Mouse (Mus musculus): ENCODE measurements around the gene Herc4.

Herc4 gene

GRCm38 (mm10) chr10:63247457-63247856, 3.8 kb downstream of the Herc4 start:
- WGBS: 50% methylated on average over 7 of the region's 7 CpGs

- WGBS: 95% methylated on average over 6 of the region's 6 CpGs
Measured at GRCm38 (mm10) chr10:63248421-63248820, 4.8 kb downstream of the Herc4 start.

GRCm38 (mm10) chr10:63258696-63259095, 15.1 kb downstream of the Herc4 start:
- 81% methylated on average over 3 of the region's 3 CpGs for WGBS

- WGBS: 88% methylated on average over 3 of the region's 3 CpGs
Measured at GRCm38 (mm10) chr10:63259340-63259739, 15.7 kb downstream of the Herc4 start.

- WGBS: 85% methylated on average over 2 of the region's 2 CpGs
Measured at GRCm38 (mm10) chr10:63267941-63268340, 24.3 kb downstream of the Herc4 start.

- 91% methylated on average over 5 of the region's 5 CpGs for WGBS
Measured at GRCm38 (mm10) chr10:63272868-63273267, 29.3 kb downstream of the Herc4 start.

- WGBS: 93% methylated on average over 3 of the region's 3 CpGs
Measured at GRCm38 (mm10) chr10:63277010-63277409, 33.4 kb downstream of the Herc4 start.

GRCm38 (mm10) chr10:63279851-63280250, 36.2 kb downstream of the Herc4 start:
- WGBS: 98% methylated on average over 3 of the region's 3 CpGs

- 92% methylated on average over 4 of the region's 4 CpGs for WGBS
Measured at GRCm38 (mm10) chr10:63282417-63282816, 38.8 kb downstream of the Herc4 start.

GRCm38 (mm10) chr10:63282846-63283245, 39.2 kb downstream of the Herc4 start:
- 88% methylated on average over 7 of the region's 7 CpGs for WGBS

- WGBS: 89% methylated on average over 2 of the region's 2 CpGs
Measured at GRCm38 (mm10) chr10:63302356-63302755, 58.7 kb downstream of the Herc4 start.

GRCm38 (mm10) chr10:63308582-63309366, 65.2 kb downstream of the Herc4 start:
- 33% methylated on average over 10 of the region's 10 CpGs for WGBS

GRCm38 (mm10) chr10:63313726-63314125, 70.1 kb downstream of the Herc4 start:
- 96% methylated on average over 1 of the region's 1 CpGs for WGBS

- WGBS: 88% methylated on average over 1 of the region's 1 CpGs
Measured at GRCm38 (mm10) chr10:63327091-63327490, 83.5 kb downstream of the Herc4 start.

GRCm38 (mm10) chr10:63336901-63337300, 93.3 kb downstream of the Herc4 start:
- 76% methylated on average over 13 of the region's 13 CpGs for WGBS

GRCm38 (mm10) chr10:63337326-63337725, 93.7 kb downstream of the Herc4 start:
- 27% methylated on average over 5 of the region's 5 CpGs for whole genome bisulfite sequencing

- WGBS: under 1% methylated on average over 111 of the region's 113 CpGs
Measured at GRCm38 (mm10) chr10:63337951-63338836, 94.6 kb downstream of the Herc4 start.

GRCm38 (mm10) chr10:63338914-63339643, 95.5 kb downstream of the Herc4 start:
- WGBS: 3% methylated on average over 50 of the region's 74 CpGs

- WGBS: 88% methylated on average over 2 of the region's 2 CpGs
Measured at GRCm38 (mm10) chr10:63341351-63341750, 97.7 kb downstream of the Herc4 start.

- WGBS: 94% methylated on average over 3 of the region's 3 CpGs
Measured at GRCm38 (mm10) chr10:63344751-63345150, 101.1 kb downstream of the Herc4 start.

- WGBS: 81% methylated on average over 3 of the region's 3 CpGs
Measured at GRCm38 (mm10) chr10:63348291-63348690, 104.7 kb downstream of the Herc4 start.

GRCm38 (mm10) chr10:63350666-63351065, 107.1 kb downstream of the Herc4 start:
- WGBS: 93% methylated on average over 7 of the region's 7 CpGs

Measured in cerebral cortex, adult 2 months (tissue).